Mouse (Mus musculus) midbrain, embryonic 11.5 days (tissue): ENCODE results near the gene Fbxw2. TPM values are rescaled to one million over a fixed set of nuclear protein-coding genes. Genes with fewer than 3 reads are reported as not detected.
"Not testable (repeated sequence)": the region's sequence is repeated elsewhere in the genome, so short reads cannot be mapped to it uniquely, and the experiment has no call there.

Experiments
- ATAC-seq: fragments of 200-750 bp; cut with Nextera tagmentation; 2 replicates; pipeline ENCODE4 v1.8.0; 2017; ENCODE audit warnings: moderate TSS enrichment, moderate library complexity; ENCODE audit not compliant: low FRiP score
- DNase-seq: peaks from one replicate; pipeline ENCODE4 v3.0.0; 2015; ENCODE audit warnings: low spot score; ENCODE audit errors: missing footprints
- H3K27ac ChIP-seq: fragments of 300-500 bp; sonication (generic); 2 replicates; pipeline ENCODE4 v1.5.1; 2014; ENCODE audit warnings: low read depth, low read length
- H3K27me3 ChIP-seq: fragments of 300-500 bp; sonication (generic); 2 replicates; pipeline ENCODE4 v1.6.1; 2014; ENCODE audit warnings: mild to moderate bottlenecking, low read length, moderate library complexity, mixed read lengths; ENCODE audit not compliant: control insufficient read depth, insufficient read depth
- H3K36me3 ChIP-seq: fragments of 300-500 bp; sonication (generic); 2 replicates; pipeline ENCODE4 v1.6.1; 2014; ENCODE audit warnings: mild to moderate bottlenecking, low read length, moderate library complexity, mixed read lengths; ENCODE audit not compliant: control insufficient read depth, insufficient read depth
- H3K4me1 ChIP-seq: fragments of 300-500 bp; sonication (generic); 2 replicates; pipeline ENCODE4 v1.6.1; 2014; ENCODE audit warnings: low read length; ENCODE audit not compliant: control insufficient read depth, insufficient read depth
- H3K4me2 ChIP-seq: fragments of 300-500 bp; sonication (generic); 2 replicates; pipeline ENCODE4 v1.6.1; 2014; ENCODE audit warnings: mild to moderate bottlenecking, moderate library complexity
- H3K4me3 ChIP-seq: fragments of 300-500 bp; sonication (generic); 2 replicates; pipeline ENCODE4 v1.5.1; 2014; ENCODE audit warnings: low read depth, low read length
- H3K9ac ChIP-seq: fragments of 300-500 bp; sonication (generic); 2 replicates; pipeline ENCODE4 v1.6.1; 2014; ENCODE audit warnings: low read length
- H3K9me3 ChIP-seq: fragments of 300-500 bp; sonication (generic); 2 replicates; pipeline ENCODE4 v1.6.1; 2016; ENCODE audit warnings: low read length; ENCODE audit not compliant: control insufficient read depth
- WGBS: fragments of 180-500 bp; shearing (Covaris S2); extraction: QIAGEN DNeasy Blood & Tissue Kit; methylation state at CpG from one replicate; pipeline ENCODE4 v1.1.7; 2014; 5-methylcytosine and 5-hydroxymethylcytosine counted together
- polyA plus RNA-seq: library from polyadenylated mRNA; unstranded; fragments of >200 nt; fragmentation: Nextera tagmentation; extraction: Ambion mirVana; gene quantifications from 2 replicates; pipeline ENCODE4 v1.2.1, GENCODE M21; 2014

Gene Fbxw2
- polyA plus RNA-seq, 1 experiment from 2014 or later: 66.8 TPM

- Histone ChIP-seq H3K9ac (peak within 1 kb of the TSS; percentile 98), H3K4me2 (peak within 1 kb of the TSS; percentile 63), H3K9me3 (no peaks in the 10 kb centered on the region), H3K27ac (peak within 1 kb of the TSS; percentile 86), H3K4me1 (peaks cover 34% of the 10 kb centered on the region), H3K36me3 (peaks cover 28% of the 10 kb centered on the region), H3K27me3 (no peaks in the 10 kb centered on the region), H3K4me3 (peak within 1 kb of the TSS; percentile 99)
- ATAC-seq: peak; percentile 99
- DNase-seq: peak; percentile 99
- under 1% methylated on average over 60 of the region's 60 CpGs for WGBS
These were observed 54.5 kb downstream of the Fbxw2 start, which contains the start of gene Hspa5 for GRCm38 (mm10) chr2:34771368-34772226. Gene Hspa5, plus strand, starts transcription at chr2:34771970.

- WGBS: 5% methylated on average over 6 of the region's 6 CpGs
- Histone ChIP-seq H3K27me3 (no peaks in the 10 kb centered on the region), H3K4me2 (peak overlapping the region; percentile 63), H3K9me3 (no peaks in the 10 kb centered on the region), H3K4me3 (peak overlapping the region; percentile 99), H3K36me3 (peaks cover 23% of the 10 kb centered on the region), H3K9ac (peak overlapping the region; percentile 98), H3K4me1 (peaks cover 32% of the 10 kb centered on the region), H3K27ac (peak overlapping the region; percentile 86)
- DNase-seq: no peak
- ATAC-seq: no peak
These were observed 55.2 kb downstream of the Fbxw2 start for GRCm38 (mm10) chr2:34770951-34771350.

GRCm38 (mm10) chr2:34770049-34770448 is 56.1 kb downstream of the Fbxw2 start:
- ATAC-seq: no peak
- Histone ChIP-seq H3K4me2 (peak overlapping the region; percentile 63), H3K4me3 (peak overlapping the region; percentile 99; the same call in 1 of the 2 replicates)

GRCm38 (mm10) chr2:34764801-34765200 is 61.3 kb downstream of the Fbxw2 start:
- Histone ChIP-seq H3K4me1 (no peaks in the 10 kb centered on the region), H3K4me2 (no peak overlapping the region), H3K36me3 (peaks cover 3% of the 10 kb centered on the region; the same call in 1 of the 2 replicates), H3K9me3 (no peaks in the 10 kb centered on the region), H3K27me3 (no peaks in the 10 kb centered on the region), H3K4me3 (no peak overlapping the region), H3K9ac (no peak overlapping the region), H3K27ac (no peak overlapping the region)
- DNase-seq: no peak
- no peak for ATAC-seq
- WGBS: 75% methylated on average over 12 of the region's 12 CpGs

More at GRCm38 (mm10) chr2:34770049-34770448, 56.1 kb downstream of the Fbxw2 start:
- Histone ChIP-seq H3K9me3 (no peaks in the 10 kb centered on the region), H3K36me3 (peaks cover 16% of the 10 kb centered on the region), H3K27me3 (no peaks in the 10 kb centered on the region), H3K4me1 (peaks cover 24% of the 10 kb centered on the region), H3K27ac (no peak overlapping the region), H3K9ac (no peak overlapping the region)
- DNase-seq: no peak
- WGBS: 94% methylated on average over 2 of the region's 2 CpGs

- H3K4me2 ChIP-seq: no peak overlapping the region
- ATAC-seq (no peak), DNase-seq (no peak)
- no peak overlapping the region for H3K9ac ChIP-seq
- H3K36me3 ChIP-seq: peaks cover 3% of the 10 kb centered on the region; the same call in 1 of the 2 replicates
- no peak overlapping the region for H3K4me3 ChIP-seq
- no peaks in the 10 kb centered on the region for H3K27me3 ChIP-seq
- no peaks in the 10 kb centered on the region for H3K4me1 ChIP-seq
- no peak overlapping the region for H3K27ac ChIP-seq
- 67% methylated on average over 2 of the region's 2 CpGs for WGBS
- no peaks in the 10 kb centered on the region for H3K9me3 ChIP-seq
These were observed 63.2 kb downstream of the Fbxw2 start for GRCm38 (mm10) chr2:34762872-34763271.

- no peaks in the 10 kb centered on the region for H3K4me1 ChIP-seq
- 86% methylated on average over 2 of the region's 2 CpGs for WGBS
- no peak for ATAC-seq
These were observed 63.9 kb downstream of the Fbxw2 start for GRCm38 (mm10) chr2:34762174-34762573.

GRCm38 (mm10) chr2:34761272-34761671 is 64.8 kb downstream of the Fbxw2 start:
- not testable (repeated sequence) for ATAC-seq, H3K4me2 ChIP-seq, H3K9ac ChIP-seq, H3K27ac ChIP-seq, H3K4me3 ChIP-seq, H3K27me3 ChIP-seq, H3K4me1 ChIP-seq, H3K9me3 ChIP-seq, DNase-seq, H3K36me3 ChIP-seq
- WGBS: 87% methylated on average over 5 of the region's 5 CpGs

More at GRCm38 (mm10) chr2:34762174-34762573, 63.9 kb downstream of the Fbxw2 start:
- no peak overlapping the region for H3K4me2 ChIP-seq
- DNase-seq: no peak
- no peak overlapping the region for H3K4me3 ChIP-seq
- no peaks in the 10 kb centered on the region for H3K9me3 ChIP-seq
- no peak overlapping the region for H3K9ac ChIP-seq
- H3K36me3 ChIP-seq: no peaks in the 10 kb centered on the region
- H3K27me3 ChIP-seq: no peaks in the 10 kb centered on the region
- no peak overlapping the region for H3K27ac ChIP-seq

GRCm38 (mm10) chr2:34757341-34757740 is 68.8 kb downstream of the Fbxw2 start:
- no peaks in the 10 kb centered on the region for H3K9me3 ChIP-seq
- no peak for DNase-seq
- peaks cover 6% of the 10 kb centered on the region; the same call in 1 of the 2 replicates for H3K4me1 ChIP-seq
- H3K9ac ChIP-seq: no peak overlapping the region
- no peaks in the 10 kb centered on the region for H3K27me3 ChIP-seq
- H3K27ac ChIP-seq: no peak overlapping the region
- ATAC-seq: no peak
- 73% methylated on average over 1 of the region's 1 CpGs for WGBS
- H3K36me3 ChIP-seq: no peaks in the 10 kb centered on the region
- H3K4me2 ChIP-seq: no peak overlapping the region
- H3K4me3 ChIP-seq: no peak overlapping the region
